Mouse (Mus musculus) cerebellum, adult (tissue): ENCODE data around the gene Adrm1.

ENCODE experiments used
- ATAC-seq: cut with Nextera tagmentation; 2 replicates; pipeline ENCODE4 v1.9.2; 2017; ENCODE audit warnings: mild to moderate bottlenecking, moderate library complexity, mixed read lengths; ENCODE audit not compliant: insufficient number of reproducible peaks, low FRiP score, low TSS enrichment

The Adrm1 gene

DNA sequence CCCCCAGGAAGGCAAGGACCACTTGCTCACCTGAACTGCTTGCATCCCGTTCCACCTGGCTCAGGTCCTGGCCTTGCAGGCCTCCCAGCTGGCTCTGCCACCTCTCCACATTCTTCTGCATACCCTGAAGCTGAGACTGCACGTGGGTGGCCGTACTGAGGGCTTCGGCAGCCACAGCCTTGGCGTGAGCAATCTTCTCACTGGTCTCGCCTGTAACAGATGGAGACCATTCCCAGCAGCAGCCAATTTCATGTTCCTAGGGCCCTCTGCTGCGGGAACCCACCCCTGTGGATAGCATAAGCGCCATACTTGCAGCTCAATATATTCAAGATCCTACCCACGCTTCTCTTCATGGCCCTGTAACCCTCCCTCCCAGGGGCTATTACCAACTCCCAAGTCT, 10.3 kb downstream of the Adrm1 start:
- no peak for ATAC-seq

DNA sequence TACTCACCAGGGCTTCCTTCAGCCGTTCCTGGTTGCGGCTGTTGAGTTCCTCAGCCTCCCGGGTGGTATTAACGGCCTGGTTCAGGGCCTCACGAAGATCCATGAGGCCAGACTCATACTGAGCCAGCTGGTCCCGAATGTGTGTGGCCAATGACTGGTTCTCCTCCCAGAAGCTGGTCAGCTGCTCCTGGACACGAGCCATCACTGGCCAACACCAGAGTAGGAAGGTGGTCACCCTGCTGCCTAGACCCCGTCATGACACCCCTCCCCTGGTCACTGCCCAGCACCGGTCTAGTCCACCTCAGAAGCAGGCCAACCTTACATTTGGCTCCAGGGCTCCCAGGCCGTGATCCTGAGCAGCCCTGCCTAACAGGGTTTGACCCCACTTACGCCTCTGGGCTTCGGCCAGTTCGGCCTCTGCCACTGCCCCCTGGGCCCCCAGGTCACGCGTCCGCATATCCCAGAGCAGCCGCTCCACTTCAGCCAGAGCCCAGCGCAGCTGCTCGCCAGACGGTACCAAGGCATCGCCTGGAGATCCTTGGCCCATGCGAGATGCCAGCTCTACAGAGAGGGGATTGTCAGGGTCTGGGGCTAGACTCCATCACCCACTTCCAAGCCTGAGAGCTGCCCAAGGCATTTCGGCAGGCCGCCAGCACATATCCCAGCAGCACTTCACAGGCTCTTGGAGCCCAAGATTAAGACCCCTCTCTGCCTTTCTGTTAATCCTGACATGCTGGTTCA, 12.9 kb downstream of the Adrm1 start:
- no peak for ATAC-seq

- ATAC-seq, result no peak
These were observed 13.4 kb downstream of the Adrm1 start for GRCm38 (mm10) chr2:180184752-180185109.

DNA sequence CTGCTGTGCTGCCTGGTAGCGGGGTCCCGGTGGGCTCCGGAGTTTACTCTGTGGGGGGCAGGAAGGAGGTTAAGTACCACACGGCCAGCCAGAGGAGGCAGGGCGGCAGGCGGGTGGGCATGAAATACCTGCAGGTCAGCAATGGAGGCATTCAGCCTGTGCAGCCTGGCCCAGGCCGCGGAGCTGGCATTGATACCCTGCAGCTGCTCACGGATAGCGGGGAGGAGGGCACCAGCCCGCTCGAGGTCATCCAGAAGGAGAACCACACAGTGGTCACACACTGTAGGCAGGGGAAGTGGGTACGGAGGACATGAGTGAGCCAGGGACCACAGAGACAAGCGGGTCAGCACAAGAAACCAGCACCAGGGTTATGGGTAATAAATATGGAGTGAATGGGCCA, 14.4 kb downstream of the Adrm1 start:
- no peak for ATAC-seq

GRCm38 (mm10) chr2:180187362-180187761, 16.1 kb downstream of the Adrm1 start:
- no peak for ATAC-seq

GRCm38 (mm10) chr2:180196610-180197322, 25.5 kb downstream of the Adrm1 start:
- no peak for ATAC-seq

- no peak for ATAC-seq
These were observed 26.2 kb downstream of the Adrm1 start for GRCm38 (mm10) chr2:180197323-180198037.

GRCm38 (mm10) chr2:180198782-180199181, 27.5 kb downstream of the Adrm1 start:
- no peak for ATAC-seq

DNA sequence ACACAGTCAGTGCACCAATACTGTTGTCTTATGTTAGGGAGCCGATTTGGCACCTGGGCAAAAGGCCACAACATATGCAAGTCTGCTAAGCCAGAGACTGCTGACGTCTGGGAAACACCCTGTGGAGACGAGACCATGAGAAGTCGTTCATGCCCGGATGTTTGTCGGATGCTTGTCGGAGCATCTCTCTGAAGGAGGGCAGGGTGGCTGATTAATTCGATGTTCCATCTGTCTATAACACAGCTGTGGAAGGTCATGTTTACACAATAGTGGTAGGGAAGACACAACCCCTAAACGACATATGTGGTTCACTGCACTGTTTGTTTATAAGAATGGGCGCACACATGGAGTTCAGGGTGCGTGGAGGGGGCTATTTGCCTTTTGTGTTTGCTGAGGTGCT, 29.4 kb downstream of the Adrm1 start:
- no peak for ATAC-seq

GRCm38 (mm10) chr2:180201303-180201702, 30.0 kb downstream of the Adrm1 start:
- ATAC-seq, result no peak

DNA sequence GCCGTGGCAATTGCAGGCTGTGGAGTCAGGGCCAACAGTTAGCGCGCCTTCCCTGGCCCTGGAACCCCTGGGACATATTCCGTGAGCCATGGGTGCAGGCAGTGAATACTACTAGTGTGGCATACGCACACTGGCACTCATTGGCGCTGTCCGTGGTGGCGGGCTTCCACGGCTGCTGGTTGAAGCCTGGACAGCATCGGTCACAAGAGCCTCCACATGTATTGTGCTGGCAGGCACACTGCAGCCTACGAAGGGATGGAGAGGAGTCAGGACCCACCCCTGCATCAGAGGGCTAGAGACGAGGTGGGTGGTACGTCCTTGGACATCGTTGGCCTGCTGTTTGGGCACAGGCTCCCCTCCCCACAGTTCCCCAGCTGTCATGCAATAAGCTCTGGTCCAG, 31.0 kb downstream of the Adrm1 start:
- no peak for ATAC-seq

DNA sequence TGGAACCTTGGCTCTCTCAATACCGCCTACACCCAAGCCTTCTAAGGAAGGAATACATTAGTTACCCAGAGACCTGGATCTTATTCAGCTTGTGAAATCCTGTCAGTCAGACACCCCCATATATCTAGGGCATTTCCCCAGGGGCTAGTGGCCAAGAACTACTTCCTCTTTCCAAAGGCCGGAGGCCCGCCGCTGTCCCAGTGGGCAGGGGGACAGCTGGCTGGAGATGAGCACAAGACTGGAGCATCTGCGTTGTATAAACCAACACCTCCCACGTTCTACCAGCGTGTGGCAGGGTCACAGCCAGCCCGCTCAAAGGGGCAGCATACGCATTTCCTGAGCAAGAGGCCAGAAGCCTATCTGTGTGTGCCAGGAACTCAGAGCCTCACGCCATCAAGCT, 31.5 kb downstream of the Adrm1 start:
- no peak for ATAC-seq

DNA sequence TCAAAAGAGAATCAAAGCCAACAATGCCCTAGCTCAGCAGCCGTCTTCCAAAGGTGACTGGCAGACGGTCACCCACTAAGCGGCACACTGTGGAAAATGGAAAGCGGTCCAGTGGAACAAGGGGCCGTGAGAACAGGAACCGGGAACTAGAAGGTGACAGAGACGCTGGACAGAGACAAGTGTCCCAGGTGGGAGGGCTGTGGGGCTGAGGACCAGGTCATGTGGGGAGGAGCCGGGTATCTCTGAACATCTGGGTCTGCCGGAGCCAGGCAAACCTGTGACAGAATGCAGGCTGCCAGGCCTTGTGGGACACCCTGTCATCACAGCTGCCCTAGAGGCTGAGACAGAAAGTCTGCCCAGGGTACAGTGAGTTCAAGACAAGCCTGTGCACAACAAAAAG, 33.2 kb downstream of the Adrm1 start:
- no peak for ATAC-seq

DNA sequence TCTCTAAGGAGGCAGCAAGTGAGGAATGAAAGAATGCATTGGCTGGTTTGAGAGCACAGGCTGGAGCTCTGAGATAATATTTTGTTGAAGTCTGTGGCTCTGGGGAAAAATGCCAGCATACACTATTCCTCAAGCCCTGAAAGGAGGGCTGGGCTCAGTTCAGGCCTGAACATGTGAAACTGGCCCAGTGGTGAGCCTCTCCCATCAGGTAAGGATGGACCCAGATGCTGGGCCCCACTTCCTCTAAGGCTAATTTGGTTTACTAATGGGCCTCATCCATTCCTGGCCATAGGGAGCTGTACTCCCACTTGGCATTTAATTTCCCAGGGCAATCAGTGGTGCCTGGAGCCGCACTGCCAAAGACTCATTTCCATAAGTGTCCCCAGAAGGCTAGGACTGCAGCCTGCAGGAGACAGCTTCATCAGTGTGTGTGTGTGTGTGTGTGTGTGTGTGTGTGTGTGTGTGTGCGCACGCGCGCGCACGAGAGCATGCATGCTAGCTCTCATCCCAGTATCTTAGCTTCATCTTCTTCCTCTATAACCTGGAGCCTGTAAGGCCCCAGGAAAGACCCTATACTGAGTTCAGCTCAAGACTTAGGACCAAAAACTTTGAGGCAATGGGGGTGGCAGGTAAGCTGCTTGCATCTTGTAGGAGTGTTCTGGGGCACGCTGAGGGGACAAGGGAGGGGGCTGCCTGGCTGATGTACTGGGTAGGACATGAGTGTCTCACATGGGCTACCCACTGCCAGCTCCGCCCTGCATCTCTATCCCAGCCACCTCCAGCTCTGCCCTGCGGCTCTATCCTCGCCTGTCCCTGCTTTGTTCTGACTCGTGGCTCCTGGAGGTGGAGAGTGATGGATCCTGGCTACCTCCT, 34.0 kb downstream of the Adrm1 start:
- no peak for ATAC-seq

DNA sequence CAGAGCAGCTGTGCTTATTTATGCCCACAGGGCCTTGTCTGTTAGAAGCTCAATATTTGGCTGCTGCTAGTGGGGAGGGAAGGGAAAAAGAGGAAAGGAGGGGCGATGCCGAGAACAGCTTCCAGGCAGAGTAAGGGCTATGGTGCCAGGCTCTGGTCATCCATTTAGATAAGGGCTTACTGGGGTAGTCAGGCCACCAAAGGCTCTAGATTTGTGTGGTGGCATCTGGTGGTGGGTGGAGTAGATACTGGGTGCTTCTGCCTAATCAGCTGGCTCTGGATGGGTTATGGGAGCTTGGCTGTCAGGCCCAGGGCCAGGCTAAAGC, 34.6 kb downstream of the Adrm1 start:
- ATAC-seq, result no peak

GRCm38 (mm10) chr2:180207840-180208239, 36.6 kb downstream of the Adrm1 start:
- ATAC-seq, result no peak

DNA sequence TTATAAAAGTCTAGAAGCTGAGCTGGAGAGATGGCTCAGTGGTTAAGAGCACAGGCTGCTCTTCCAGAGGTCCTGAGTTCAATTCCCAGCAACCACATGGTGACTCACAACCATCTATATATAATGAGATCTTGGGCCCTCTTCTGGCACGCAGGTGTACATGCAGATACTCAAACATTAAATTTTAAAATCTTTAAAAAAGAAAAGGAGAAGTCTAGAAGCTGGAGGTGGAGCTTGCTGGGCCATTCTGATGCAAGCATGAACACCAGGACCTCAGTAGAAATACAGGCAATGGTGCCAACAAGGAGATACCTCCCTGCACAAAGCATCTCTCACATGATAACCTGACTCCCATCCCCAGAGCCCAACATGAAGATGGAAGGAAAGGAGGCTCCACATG, 37.7 kb downstream of the Adrm1 start:
- no peak for ATAC-seq

DNA sequence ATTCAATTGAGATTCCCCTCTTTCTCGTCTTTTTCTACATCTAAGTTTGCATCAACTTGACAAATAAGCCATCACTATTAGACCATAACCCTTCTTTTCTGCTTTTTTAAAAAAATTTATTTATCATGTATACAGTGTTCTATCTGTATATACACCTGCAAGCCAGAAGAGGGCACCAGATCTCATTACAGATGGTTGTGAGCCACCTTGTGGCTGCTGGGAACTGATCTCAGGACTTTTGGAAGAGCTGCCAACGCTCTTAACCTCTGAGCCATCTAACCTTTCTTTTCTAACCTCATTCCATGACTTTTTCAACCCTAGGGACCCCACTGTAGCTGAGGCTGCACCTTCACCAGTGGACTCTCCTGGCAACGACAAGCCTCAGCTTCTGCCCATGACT, 41.0 kb downstream of the Adrm1 start:
- ATAC-seq, result no peak

DNA sequence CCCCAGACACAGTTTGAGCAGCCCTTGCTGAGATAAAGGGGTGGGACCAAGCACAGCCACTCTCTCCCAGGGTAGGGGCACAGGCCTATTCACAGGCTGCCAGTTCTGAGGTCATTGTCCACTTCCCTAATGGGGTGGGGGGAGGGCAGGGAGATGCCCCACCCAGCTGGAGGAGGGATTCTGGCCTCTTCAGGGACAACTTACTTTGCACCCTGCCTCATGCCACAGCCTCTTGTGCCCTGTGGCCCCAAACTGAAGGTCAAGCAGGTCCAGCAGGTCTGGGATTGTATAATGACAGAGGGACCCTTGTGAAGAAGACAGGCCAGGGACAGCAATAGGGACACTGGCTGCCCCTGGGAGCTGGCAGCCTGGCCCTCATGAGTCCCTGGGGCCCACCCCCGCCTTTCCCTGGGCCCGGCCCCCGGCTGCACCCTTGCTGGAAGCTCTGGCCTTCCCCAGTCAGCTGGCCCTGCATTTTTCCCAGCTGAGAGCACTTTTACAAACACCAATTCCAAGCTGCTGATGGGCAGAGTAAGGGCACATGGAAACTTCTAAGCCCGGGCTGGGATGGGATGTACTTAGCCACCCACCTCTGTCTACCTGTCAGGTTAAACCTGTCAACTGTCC, 43.2 kb downstream of the Adrm1 start:
- no peak for ATAC-seq

DNA sequence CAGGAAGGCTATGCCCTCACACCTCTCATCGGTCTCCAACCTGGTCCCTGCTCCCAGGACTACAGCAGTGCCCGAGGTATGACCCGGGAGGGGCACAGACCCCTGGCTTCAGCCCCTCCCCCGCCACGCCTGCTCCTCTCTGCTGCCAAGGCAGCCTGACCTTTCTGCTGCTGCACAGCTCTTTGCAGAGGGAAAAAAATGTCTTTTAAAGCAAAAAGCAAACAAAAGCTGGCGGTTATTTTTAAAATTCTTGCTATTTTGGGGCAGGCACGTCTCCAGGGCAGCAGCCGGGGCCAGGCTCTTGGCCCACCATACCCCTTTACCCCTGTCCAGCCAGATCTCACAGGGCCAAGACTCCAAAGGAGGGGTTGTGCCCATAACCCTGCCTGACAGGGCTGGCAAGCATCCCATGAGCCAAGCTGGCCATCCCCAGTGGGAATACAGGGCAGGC, 43.8 kb downstream of the Adrm1 start:
- ATAC-seq, result no peak
